Mouse (Mus musculus) bone marrow macrophage, adult 2 months (primary cell): ENCODE data around the gene Myl6b.

Source experiments
- CTCF ChIP-seq: IDR thresholded peaks from 2 replicates; pipeline ENCODE4 v1.5.1; 2012; ENCODE audit warnings: low read depth, mild to moderate bottlenecking, low read length, moderate library complexity
- POLR2A ChIP-seq: IDR thresholded peaks from 2 replicates; pipeline ENCODE4 v1.6.1; 2012; ENCODE audit warnings: mild to moderate bottlenecking, low read depth, low read length, borderline replicate concordance

DNA sequence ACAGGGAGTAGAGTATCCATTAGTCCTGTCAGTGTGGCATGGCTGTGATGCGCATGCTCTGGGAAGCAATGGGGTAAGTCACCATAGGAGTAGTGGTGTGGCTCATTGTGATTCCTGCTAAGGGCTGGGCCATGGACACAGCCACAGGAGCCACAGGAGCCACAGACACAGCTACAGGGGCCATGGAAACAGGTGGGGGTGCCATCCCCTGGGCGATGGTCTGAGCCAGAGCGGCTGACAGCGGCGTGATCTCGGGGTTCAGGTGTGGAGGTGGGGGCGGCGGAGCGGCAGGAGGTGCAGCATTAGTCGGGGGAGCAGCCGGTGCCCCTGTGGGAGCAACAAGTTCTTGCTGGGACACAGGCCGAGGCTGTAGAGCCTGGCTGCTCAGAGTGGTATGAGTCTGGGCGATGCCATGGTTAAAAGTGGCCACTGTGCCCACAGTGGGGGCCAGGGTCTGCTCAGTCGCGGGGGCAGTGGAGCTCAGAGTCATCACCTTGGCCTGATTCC lies 45.7 kb upstream of the Myl6b start:
- no peak for TF ChIP-seq CTCF
- no peak for TF ChIP-seq POLR2A
